Mouse (Mus musculus): Measurements from ENCODE around the gene Crk. TPM values are rescaled to one million over a fixed set of nuclear protein-coding genes. Genes with fewer than 3 reads are reported as not detected.

The Crk gene
- polyA plus RNA-seq, 2 experiments, result 20.1 to 24.5 TPM

GRCm38 (mm10) chr11:75700557-75700956, 21.5 kb downstream of the Crk start:
- 87% methylated on average over 5 of the region's 5 CpGs for WGBS (ENCODE audit: insufficient replicate concordance)
- DNase-seq (ENCODE audit: low read depth in 3 of 3, low spot score in 3 of 3) (no peak), ATAC-seq (ENCODE audit: insufficient read depth) (no peak)
- Histone ChIP-seq H3K4me3 (ENCODE audit: insufficient read depth in 1 of 2, low read depth in 2 of 2, low read length in 2 of 2) (no peak overlapping the region), H3K36me3 (replicated peaks; ENCODE audit: control insufficient read depth, insufficient read depth, low read depth) (peaks cover 67% of the 10 kb centered on the region), H3K27me3 (ENCODE audit: control insufficient read depth, insufficient read depth, low read length) (no peaks in the 10 kb centered on the region), H3K27ac (no peak overlapping the region), H3K4me2 (ENCODE audit: low read depth) (no peak overlapping the region), H3K9ac (replicated peaks) (no peak overlapping the region), H3K4me1 (replicated peaks; ENCODE audit: control insufficient read depth in 2 of 2, insufficient read depth in 2 of 2, low read length in 1 of 2) (no peaks in the 10 kb centered on the region), H3K9me3 (ENCODE audit: control insufficient read depth, low read length) (no peaks in the 10 kb centered on the region)
- no peak for TF ChIP-seq EP300 (IDR thresholded peaks at IDR 0.05; ENCODE audit: low read depth)
- TF ChIP-seq CTCF (IDR thresholded peaks at IDR 0.05; ENCODE audit: low read depth), result 0 out of 2 replicates have a peak, but pooled peaks have one; percentile 12

GRCm38 (mm10) chr11:75702761-75703160, 23.7 kb downstream of the Crk start:
- 87% methylated on average over 6 of the region's 6 CpGs for WGBS (ENCODE audit: insufficient replicate concordance)
- Histone ChIP-seq H3K9ac (replicated peaks) (no peak overlapping the region), H3K4me3 (ENCODE audit: insufficient read depth in 1 of 2, low read depth in 2 of 2, low read length in 2 of 2) (no peak overlapping the region), H3K36me3 (replicated peaks; ENCODE audit: control insufficient read depth, insufficient read depth, low read depth) (peaks cover 56% of the 10 kb centered on the region), H3K4me2 (ENCODE audit: low read depth) (no peak overlapping the region), H3K4me1 (replicated peaks; ENCODE audit: control insufficient read depth in 2 of 2, insufficient read depth in 2 of 2, low read length in 1 of 2) (no peaks in the 10 kb centered on the region), H3K27me3 (ENCODE audit: control insufficient read depth, insufficient read depth, low read length) (no peaks in the 10 kb centered on the region), H3K9me3 (ENCODE audit: control insufficient read depth, low read length) (no peaks in the 10 kb centered on the region), H3K27ac (no peak overlapping the region)
- TF ChIP-seq CTCF (IDR thresholded peaks at IDR 0.05; ENCODE audit: low read depth), result no peak
- no peak for TF ChIP-seq EP300 (IDR thresholded peaks at IDR 0.05; ENCODE audit: low read depth)
- no peak for ATAC-seq (ENCODE audit: insufficient read depth)
- no peak for DNase-seq (ENCODE audit: low read depth in 3 of 3, low spot score in 3 of 3)

GRCm38 (mm10) chr11:75703748-75704147, 24.7 kb downstream of the Crk start:
- Histone ChIP-seq H3K27ac (no peak overlapping the region), H3K9ac (replicated peaks) (no peak overlapping the region), H3K4me3 (ENCODE audit: insufficient read depth in 1 of 2, low read depth in 2 of 2, low read length in 2 of 2) (no peak overlapping the region), H3K27me3 (ENCODE audit: control insufficient read depth, insufficient read depth, low read length) (no peaks in the 10 kb centered on the region), H3K4me2 (ENCODE audit: low read depth) (no peak overlapping the region), H3K9me3 (ENCODE audit: control insufficient read depth, low read length) (no peaks in the 10 kb centered on the region), H3K4me1 (replicated peaks; ENCODE audit: control insufficient read depth in 2 of 2, insufficient read depth in 2 of 2, low read length in 1 of 2) (no peaks in the 10 kb centered on the region), H3K36me3 (replicated peaks; ENCODE audit: control insufficient read depth, insufficient read depth, low read depth) (peaks cover 48% of the 10 kb centered on the region)
- DNase-seq (ENCODE audit: low read depth in 3 of 3, low spot score in 3 of 3) (no peak), ATAC-seq (ENCODE audit: insufficient read depth) (no peak)
- TF ChIP-seq EP300 (IDR thresholded peaks at IDR 0.05; ENCODE audit: low read depth) (no peak), CTCF (IDR thresholded peaks at IDR 0.05; ENCODE audit: low read depth) (no peak)
- WGBS (ENCODE audit: insufficient replicate concordance), result 89% methylated on average over 2 of the region's 2 CpGs

- no peak overlapping the region for H3K27ac ChIP-seq
- H3K9ac ChIP-seq (replicated peaks), result no peak overlapping the region
- no peaks in the 10 kb centered on the region for H3K4me1 ChIP-seq (replicated peaks; ENCODE audit: control insufficient read depth in 2 of 2, insufficient read depth in 2 of 2, low read length in 1 of 2)
- no peak overlapping the region for H3K4me2 ChIP-seq (ENCODE audit: low read depth)
- DNase-seq (ENCODE audit: low read depth in 3 of 3, low spot score in 3 of 3), result peak; percentile 11 to 23 (median 15)
- 57% methylated on average over 1 of the region's 1 CpGs for WGBS (ENCODE audit: insufficient replicate concordance)
- no peaks in the 10 kb centered on the region for H3K9me3 ChIP-seq (ENCODE audit: control insufficient read depth, low read length)
- H3K27me3 ChIP-seq (ENCODE audit: control insufficient read depth, insufficient read depth, low read length), result no peaks in the 10 kb centered on the region
- ATAC-seq (ENCODE audit: insufficient read depth), result no peak
- no peaks in the 10 kb centered on the region for H3K36me3 ChIP-seq (replicated peaks; ENCODE audit: control insufficient read depth, insufficient read depth, low read depth)
- H3K4me3 ChIP-seq (ENCODE audit: insufficient read depth in 1 of 2, low read depth in 2 of 2, low read length in 2 of 2), result no peak overlapping the region
- TF ChIP-seq EP300 (IDR thresholded peaks at IDR 0.05; ENCODE audit: low read depth), result no peak
- peak; percentile 65 for TF ChIP-seq CTCF (IDR thresholded peaks at IDR 0.05; ENCODE audit: low read depth)
Measured at GRCm38 (mm10) chr11:75713949-75714348, 34.9 kb downstream of the Crk start.

- no peaks in the 10 kb centered on the region for H3K4me1 ChIP-seq (replicated peaks; ENCODE audit: control insufficient read depth in 2 of 2, insufficient read depth in 2 of 2, low read length in 1 of 2)
- no peaks in the 10 kb centered on the region for H3K27me3 ChIP-seq (ENCODE audit: control insufficient read depth, insufficient read depth, low read length)
- no peak for TF ChIP-seq EP300 (IDR thresholded peaks at IDR 0.05; ENCODE audit: low read depth)
- TF ChIP-seq CTCF (IDR thresholded peaks at IDR 0.05; ENCODE audit: low read depth), result no peak
- H3K4me2 ChIP-seq (ENCODE audit: low read depth), result no peak overlapping the region
- DNase-seq (ENCODE audit: low read depth in 3 of 3, low spot score in 3 of 3), result no peak
- no peak overlapping the region for H3K27ac ChIP-seq
- H3K36me3 ChIP-seq (replicated peaks; ENCODE audit: control insufficient read depth, insufficient read depth, low read depth), result no peaks in the 10 kb centered on the region
- 54% methylated on average over 12 of the region's 12 CpGs for WGBS (ENCODE audit: insufficient replicate concordance)
- H3K4me3 ChIP-seq (ENCODE audit: insufficient read depth in 1 of 2, low read depth in 2 of 2, low read length in 2 of 2), result no peak overlapping the region
- H3K9me3 ChIP-seq (ENCODE audit: control insufficient read depth, low read length), result no peaks in the 10 kb centered on the region
- no peak for ATAC-seq (ENCODE audit: insufficient read depth)
- H3K9ac ChIP-seq (replicated peaks), result no peak overlapping the region
Measured at GRCm38 (mm10) chr11:75715556-75715955, 36.5 kb downstream of the Crk start.

Measured in liver, embryonic 14.5 days (tissue).